Mouse (Mus musculus): ENCODE measurements at regions not wholly inside any gene's neighbourhood (a gene's known extent, or its start where the extent isn't known, plus 50 kb on each side); places are given as distances from the start of the nearest gene placed in this dataset.

DNA sequence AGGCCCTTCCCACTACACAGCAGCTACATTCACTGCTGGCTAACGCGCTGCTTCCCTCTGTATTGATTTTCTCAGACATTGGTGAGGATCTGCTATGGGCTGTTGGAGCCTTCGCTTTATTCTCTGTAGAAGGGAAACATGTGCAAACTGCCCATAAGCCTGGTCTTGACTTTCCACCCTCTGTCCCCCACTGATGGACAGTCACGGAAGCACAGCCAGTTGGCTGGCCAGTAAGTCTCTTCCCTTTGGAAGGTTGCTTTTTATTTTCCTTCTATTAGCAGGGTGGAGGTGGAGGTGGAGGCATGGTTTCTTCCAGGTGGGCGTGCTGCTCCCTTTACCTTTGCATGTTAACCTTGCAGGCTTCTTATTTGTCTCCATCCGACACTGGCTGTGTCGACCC is 51.1 kb upstream of the Osr1 start:
- TF ChIP-seq CTCF (IDR thresholded peaks at IDR 0.05; ENCODE audit: control insufficient read depth, insufficient read depth, insufficient replicate concordance, low read depth, low read length): 0 out of 2 replicates have a peak, but pooled peaks have one; percentile 16
- no peak for TF ChIP-seq POLR2A (IDR thresholded peaks at IDR 0.05; ENCODE audit: control insufficient read depth, low read depth, low read length)
